Mouse (Mus musculus): ENCODE measurements around the gene Il10. TPM values are rescaled to one million over a fixed set of nuclear protein-coding genes. Genes with fewer than 3 reads are reported as not detected.

Il10 gene
- total and polyA plus RNA-seq, 2 experiments from 2014 or later, result not detected

DNA sequence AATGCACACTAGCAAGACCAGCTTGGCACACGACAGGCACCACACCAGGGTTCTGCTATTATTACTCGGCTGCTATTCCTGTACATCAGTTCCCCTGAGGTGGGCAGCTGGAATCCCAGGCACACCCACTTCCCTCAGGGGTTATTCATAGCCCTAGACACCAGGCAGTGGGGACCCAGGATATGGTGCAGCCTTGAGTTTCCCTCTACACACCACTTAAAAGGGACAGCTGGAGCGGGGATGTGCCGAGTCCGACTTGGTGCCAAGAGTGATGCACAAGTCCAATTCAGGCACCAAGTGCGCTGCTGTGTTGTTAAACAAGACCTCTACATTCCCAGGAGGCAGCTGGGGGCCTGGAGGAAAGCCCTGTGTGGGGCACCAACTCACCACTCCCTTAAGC lies 43.2 kb downstream of the Il10 start:
- peak; percentile 88 for ATAC-seq (ENCODE audit: insufficient read depth, low read depth)
- 24% methylated on average over 6 of the region's 6 CpGs for WGBS
- peak overlapping the region; percentile 32; the same call in 1 of the 2 replicates for H3K4me2 ChIP-seq (ENCODE audit: low read depth, low read length)

DNA sequence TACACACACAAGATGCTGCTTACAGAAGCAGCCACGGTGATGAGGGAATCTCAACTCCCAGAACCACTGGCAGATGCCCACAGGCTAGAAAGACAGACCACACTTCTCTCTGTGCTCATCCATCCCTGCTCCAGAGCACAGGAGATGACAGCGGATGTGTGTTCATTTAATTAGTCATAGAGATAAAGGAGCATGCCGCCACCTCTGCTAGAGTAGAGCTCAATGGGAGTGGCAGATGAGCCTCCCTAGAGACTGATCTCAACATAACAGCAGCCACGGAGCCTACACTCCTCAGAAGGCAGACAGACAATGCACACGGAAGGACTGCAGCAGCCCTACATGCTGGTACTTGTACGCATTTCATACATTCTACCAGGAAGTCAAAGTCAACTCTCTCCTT lies 44.6 kb downstream of the Il10 start:
- no peak overlapping the region for H3K9ac ChIP-seq (replicated peaks; ENCODE audit: low read depth, low read length)
- no peaks in the 10 kb centered on the region for H3K27me3 ChIP-seq (ENCODE audit: control insufficient read depth, insufficient read depth, low read length)
- 24% methylated on average over 6 of the region's 6 CpGs for WGBS
- TF ChIP-seq CTCF (IDR thresholded peaks at IDR 0.05; ENCODE audit: low read depth), result no peak
- no peak for TF ChIP-seq EP300 (IDR thresholded peaks at IDR 0.05; ENCODE audit: low read depth)
- H3K27ac ChIP-seq (ENCODE audit: low read depth), result peak overlapping the region; percentile 39
- ATAC-seq (ENCODE audit: insufficient read depth, low read depth) (no peak), DNase-seq (ENCODE audit: low spot score) (no peak)
- no peaks in the 10 kb centered on the region for H3K9me3 ChIP-seq (replicated peaks; ENCODE audit: control insufficient read depth, low read length)
- 0 out of 2 replicates have a peak, but pooled peaks cover 5% of the 10 kb centered on the region for H3K36me3 ChIP-seq (replicated peaks; ENCODE audit: control insufficient read depth, insufficient read depth, low read length)
- peaks cover 53% of the 10 kb centered on the region for H3K4me1 ChIP-seq (ENCODE audit: control insufficient read depth, insufficient read depth)
- no peak overlapping the region for H3K4me3 ChIP-seq (ENCODE audit: low read depth, low read length)
- H3K4me2 ChIP-seq (ENCODE audit: low read depth, low read length), result no peak overlapping the region

More for the DNA sequence above, 43.2 kb downstream of the Il10 start:
- H3K27ac ChIP-seq (ENCODE audit: low read depth), result peak overlapping the region; percentile 82
- no peaks in the 10 kb centered on the region for H3K9me3 ChIP-seq (replicated peaks; ENCODE audit: control insufficient read depth, low read length)
- H3K4me3 ChIP-seq (ENCODE audit: low read depth, low read length), result no peak overlapping the region
- H3K9ac ChIP-seq (replicated peaks; ENCODE audit: low read depth, low read length), result 0 out of 2 replicates have a peak overlapping the region, but pooled peaks have one; percentile 7
- DNase-seq (ENCODE audit: low spot score), result peak; percentile 92
- no peaks in the 10 kb centered on the region for H3K27me3 ChIP-seq (ENCODE audit: control insufficient read depth, insufficient read depth, low read length)
- 0 out of 2 replicates have a peak, but pooled peaks cover 11% of the 10 kb centered on the region for H3K36me3 ChIP-seq (replicated peaks; ENCODE audit: control insufficient read depth, insufficient read depth, low read length)
- TF ChIP-seq EP300 (IDR thresholded peaks at IDR 0.05; ENCODE audit: low read depth), result no peak
- TF ChIP-seq CTCF (IDR thresholded peaks at IDR 0.05; ENCODE audit: low read depth), result no peak
- peaks cover 62% of the 10 kb centered on the region for H3K4me1 ChIP-seq (ENCODE audit: control insufficient read depth, insufficient read depth)

DNA sequence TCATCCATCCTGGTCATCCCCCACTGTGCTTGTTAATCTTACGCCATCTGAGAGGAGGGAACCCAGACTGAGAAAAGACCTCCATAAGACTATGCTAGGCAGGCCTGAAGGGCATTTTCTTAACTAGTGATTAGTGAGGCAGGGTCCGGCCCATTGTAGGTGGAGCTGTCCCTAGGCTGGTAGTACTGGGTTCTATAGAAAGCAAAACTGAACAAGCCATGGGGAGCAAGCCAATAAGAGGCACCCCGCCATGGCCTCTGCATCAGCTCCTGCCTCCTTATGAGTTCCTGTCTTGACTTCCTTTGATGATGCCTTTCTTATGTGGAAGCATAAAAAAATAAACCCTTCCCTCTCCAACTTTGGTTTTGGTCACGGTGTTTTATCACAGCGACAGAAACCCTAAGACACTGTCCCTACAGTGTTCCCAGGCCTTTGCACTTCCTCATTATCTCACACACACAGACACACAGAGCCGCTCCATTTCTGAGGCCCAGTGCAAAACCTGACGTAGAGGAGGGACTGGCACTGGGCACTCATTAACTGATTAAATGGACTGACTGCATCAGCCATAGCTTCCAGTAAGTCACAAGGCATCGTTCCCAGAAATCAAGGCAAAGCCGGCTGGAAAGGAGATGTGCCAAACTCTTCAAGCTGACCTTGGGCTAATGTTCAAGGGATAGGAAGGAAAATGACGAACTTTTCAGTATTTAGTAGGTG lies 48.5 kb downstream of the Il10 start:
- H3K9me3 ChIP-seq (replicated peaks; ENCODE audit: control insufficient read depth, low read length), result no peaks in the 10 kb centered on the region
- H3K27ac ChIP-seq (ENCODE audit: low read depth), result peak overlapping the region; percentile 6; the same call in 1 of the 2 replicates
- H3K9ac ChIP-seq (replicated peaks; ENCODE audit: low read depth, low read length), result no peak overlapping the region
- no peaks in the 10 kb centered on the region for H3K27me3 ChIP-seq (ENCODE audit: control insufficient read depth, insufficient read depth, low read length)
- WGBS, result 67% methylated on average over 10 of the region's 10 CpGs
- no peak for DNase-seq (ENCODE audit: low spot score)
- 0 out of 2 replicates have a peak, but pooled peaks cover 5% of the 10 kb centered on the region for H3K36me3 ChIP-seq (replicated peaks; ENCODE audit: control insufficient read depth, insufficient read depth, low read length)
- peaks cover 34% of the 10 kb centered on the region for H3K4me1 ChIP-seq (ENCODE audit: control insufficient read depth, insufficient read depth)
- ATAC-seq (ENCODE audit: insufficient read depth, low read depth), result no peak
- TF ChIP-seq CTCF (IDR thresholded peaks at IDR 0.05; ENCODE audit: low read depth), result no peak
- TF ChIP-seq EP300 (IDR thresholded peaks at IDR 0.05; ENCODE audit: low read depth), result no peak
- H3K4me2 ChIP-seq (ENCODE audit: low read depth, low read length), result no peak overlapping the region
- H3K4me3 ChIP-seq (ENCODE audit: low read depth, low read length), result no peak overlapping the region

DNA sequence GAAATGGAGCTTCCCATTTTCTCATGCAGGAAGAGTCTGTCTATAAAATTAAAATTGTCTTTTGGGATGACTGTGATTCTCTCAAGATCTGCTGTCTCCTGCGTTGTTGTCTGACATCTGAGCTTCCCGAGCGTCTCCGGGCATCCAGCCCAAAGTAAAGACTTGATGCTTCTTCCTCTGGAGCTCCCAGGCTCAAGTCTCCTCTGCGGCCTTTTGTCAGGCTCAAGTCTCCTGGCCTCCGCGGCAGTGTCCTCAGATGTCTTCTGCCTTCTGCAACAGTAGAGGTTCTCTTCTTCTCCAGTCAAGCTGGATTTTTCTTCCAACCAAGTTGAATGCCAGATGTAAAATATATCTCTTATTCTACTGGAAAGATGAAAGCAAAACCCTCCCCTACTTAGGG lies 49.4 kb downstream of the Il10 start:
- 71% methylated on average over 7 of the region's 7 CpGs for WGBS
- Histone ChIP-seq H3K9me3 (replicated peaks; ENCODE audit: control insufficient read depth, low read length) (no peaks in the 10 kb centered on the region), H3K27me3 (ENCODE audit: control insufficient read depth, insufficient read depth, low read length) (no peaks in the 10 kb centered on the region), H3K4me2 (ENCODE audit: low read depth, low read length) (no peak overlapping the region), H3K36me3 (replicated peaks; ENCODE audit: control insufficient read depth, insufficient read depth, low read length) (0 out of 2 replicates have a peak, but pooled peaks cover 5% of the 10 kb centered on the region), H3K27ac (ENCODE audit: low read depth) (no peak overlapping the region), H3K4me1 (ENCODE audit: control insufficient read depth, insufficient read depth) (peaks cover 34% of the 10 kb centered on the region), H3K9ac (replicated peaks; ENCODE audit: low read depth, low read length) (no peak overlapping the region), H3K4me3 (ENCODE audit: low read depth, low read length) (no peak overlapping the region)
- TF ChIP-seq CTCF (IDR thresholded peaks at IDR 0.05; ENCODE audit: low read depth) (no peak), EP300 (IDR thresholded peaks at IDR 0.05; ENCODE audit: low read depth) (no peak)
- ATAC-seq (ENCODE audit: insufficient read depth, low read depth) (no peak), DNase-seq (ENCODE audit: low spot score) (no peak)

DNA sequence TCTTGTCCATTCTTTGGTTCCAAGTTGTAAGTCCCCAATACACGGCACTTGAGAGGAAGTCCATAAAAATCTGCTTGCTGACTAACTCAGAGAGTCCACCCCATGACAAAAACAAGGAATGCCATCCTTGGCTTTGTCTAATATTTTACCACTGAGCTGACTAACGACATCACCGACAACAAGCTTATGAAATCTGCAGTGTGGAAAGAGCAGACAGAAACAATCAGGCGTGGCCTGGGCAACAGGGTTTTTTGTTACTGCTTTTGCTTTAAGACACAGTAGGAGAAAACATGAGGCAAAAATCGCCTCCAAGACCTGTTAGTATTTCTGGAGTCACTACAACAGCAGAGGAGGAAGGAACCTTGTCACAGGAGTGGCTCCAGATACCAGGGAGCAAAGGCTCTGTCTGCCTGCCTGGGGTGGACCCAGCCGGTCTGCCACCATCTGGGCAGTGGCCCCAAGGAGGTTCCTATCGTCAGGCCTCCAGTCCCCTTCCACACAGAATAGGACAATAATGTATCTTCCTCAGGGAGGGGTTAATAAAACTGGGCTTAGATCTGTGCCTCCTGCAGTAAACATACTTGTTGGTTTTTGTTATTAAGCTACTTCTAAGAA lies 52.8 kb downstream of the Il10 start:
- TF ChIP-seq EP300 (IDR thresholded peaks at IDR 0.05; ENCODE audit: low read depth) (no peak), CTCF (IDR thresholded peaks at IDR 0.05; ENCODE audit: low read depth) (no peak)
- no peak for ATAC-seq (ENCODE audit: insufficient read depth, low read depth)
- 72% methylated on average over 7 of the region's 7 CpGs for WGBS

More for the DNA sequence above, 52.8 kb downstream of the Il10 start:
- Histone ChIP-seq H3K4me1 (ENCODE audit: control insufficient read depth, insufficient read depth) (peaks cover 55% of the 10 kb centered on the region), H3K36me3 (replicated peaks; ENCODE audit: control insufficient read depth, insufficient read depth, low read length) (no peaks in the 10 kb centered on the region), H3K4me3 (ENCODE audit: low read depth, low read length) (no peak overlapping the region), H3K27ac (ENCODE audit: low read depth) (no peak overlapping the region), H3K27me3 (ENCODE audit: control insufficient read depth, insufficient read depth, low read length) (no peaks in the 10 kb centered on the region), H3K9me3 (replicated peaks; ENCODE audit: control insufficient read depth, low read length) (no peaks in the 10 kb centered on the region), H3K4me2 (ENCODE audit: low read depth, low read length) (no peak overlapping the region), H3K9ac (replicated peaks; ENCODE audit: low read depth, low read length) (no peak overlapping the region)
- no peak for DNase-seq (ENCODE audit: low spot score)
